Mouse (Mus musculus) hindbrain, embryonic 10.5 days (tissue): ENCODE measurements around the gene Shisal1. TPM values are rescaled to one million over a fixed set of nuclear protein-coding genes. Genes with fewer than 3 reads are reported as not detected.
A peak's percentile ranks its signal among the peaks of the same experiment; 100 is the strongest.

Experiments used
- DNase-seq: peaks from one replicate; pipeline ENCODE4 v3.0.0-alpha.2; 2017; ENCODE audit warnings: low spot score
- H3K27ac ChIP-seq: fragments of 300-500 bp; sonication (generic); 2 replicates; pipeline ENCODE4 v1.5.1; 2016; ENCODE audit warnings: mild to moderate bottlenecking, moderate library complexity
- H3K27me3 ChIP-seq: fragments of 300-500 bp; sonication (generic); 2 replicates; pipeline ENCODE4 v1.6.1; 2016; ENCODE audit warnings: mild to moderate bottlenecking; ENCODE audit not compliant: poor library complexity, insufficient read depth, severe bottlenecking
- H3K36me3 ChIP-seq: fragments of 300-500 bp; sonication (generic); 2 replicates; pipeline ENCODE4 v1.6.1; 2016; ENCODE audit warnings: mild to moderate bottlenecking, moderate library complexity
- H3K4me1 ChIP-seq: fragments of 300-500 bp; sonication (generic); replicated peaks from 2 replicates; pipeline ENCODE4 v1.6.1; 2016; ENCODE audit warnings: mild to moderate bottlenecking
- H3K4me3 ChIP-seq: fragments of 300-500 bp; sonication (generic); 2 replicates; pipeline ENCODE4 v1.5.1; 2016; ENCODE audit warnings: mild to moderate bottlenecking, moderate library complexity
- H3K9me3 ChIP-seq: fragments of 300-500 bp; sonication (generic); 2 replicates; pipeline ENCODE4 v1.6.1; 2016; ENCODE audit warnings: mild to moderate bottlenecking, moderate library complexity
- WGBS: fragments of 180-500 bp; shearing (Covaris S2); methylation state at CpG from one replicate; pipeline ENCODE4 v1.1.7; 2016; 5-methylcytosine and 5-hydroxymethylcytosine counted together
- polyA plus RNA-seq: library from polyadenylated mRNA; unstranded; fragments of >200 nt; fragmentation: Nextera tagmentation; extraction: Ambion mirVana; gene quantifications from 2 replicates; pipeline ENCODE4 v1.2.1, GENCODE M21; 2016

Gene Shisal1
- 4.0 and 5.2 TPM in 2 replicates for polyA plus RNA-seq

DNA sequence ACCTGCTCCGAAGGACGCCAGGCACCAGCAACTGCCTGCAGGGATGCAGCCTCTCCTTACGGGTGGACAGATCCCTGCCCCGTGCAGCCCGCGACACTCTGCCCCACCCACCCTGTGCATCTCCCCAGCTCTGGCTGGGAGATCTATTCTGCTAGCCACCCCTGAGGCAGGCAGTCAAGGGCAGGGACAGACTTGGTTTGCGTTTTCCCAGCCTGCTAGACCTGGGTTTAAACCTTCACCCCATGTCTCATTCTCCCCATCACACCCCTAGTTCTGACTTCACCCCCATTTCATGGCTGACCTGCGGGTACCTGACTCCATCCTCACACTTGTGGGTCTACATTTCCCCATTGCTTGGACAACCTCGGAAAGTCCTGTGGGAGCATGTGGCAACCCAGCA, at the start of gene Shisal1:
Gene Shisal1, minus strand, starts transcription at position 101 of the 400 bp plus-strand sequence.
- peak within 1 kb of the TSS; percentile 63 for H3K4me3 ChIP-seq
- no peaks in the 10 kb centered on the region for H3K36me3 ChIP-seq
- H3K27ac ChIP-seq: peak within 1 kb of the TSS; percentile 92
- H3K9me3 ChIP-seq: no peaks in the 10 kb centered on the region
- WGBS: 13% methylated on average over 9 of the region's 9 CpGs
- DNase-seq: no peak
- peaks cover 99% of the 10 kb centered on the region for H3K27me3 ChIP-seq
- H3K4me1 ChIP-seq: peaks cover 77% of the 10 kb centered on the region

DNA sequence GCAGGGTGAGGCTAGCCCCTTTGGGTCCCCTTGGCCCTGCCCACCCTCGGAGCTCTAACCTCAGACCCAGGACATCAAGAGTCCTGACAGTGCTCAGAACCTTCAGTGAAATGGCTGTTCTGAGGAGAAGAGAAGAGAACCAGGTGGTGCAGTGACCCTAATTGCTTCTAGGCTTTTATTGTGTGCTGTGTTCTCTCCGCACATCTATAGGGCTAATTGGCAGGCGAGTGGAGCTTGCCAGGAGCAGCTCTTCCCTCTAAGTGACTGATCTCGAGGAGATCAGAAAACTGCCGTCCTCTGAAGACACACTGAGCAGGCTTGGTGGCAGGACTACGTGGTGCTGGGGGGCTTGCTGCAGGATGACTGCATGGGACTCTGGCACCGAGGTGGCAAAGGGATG, 43.6 kb upstream of the Shisal1 start:
- no peak for DNase-seq
- Histone ChIP-seq H3K36me3 (no peaks in the 10 kb centered on the region), H3K4me3 (no peak overlapping the region), H3K27ac (no peak overlapping the region), H3K27me3 (no peaks in the 10 kb centered on the region), H3K4me1 (peaks cover 27% of the 10 kb centered on the region; the same call in 1 of the 2 replicates), H3K9me3 (no peaks in the 10 kb centered on the region)
- 70% methylated on average over 7 of the region's 7 CpGs for WGBS

DNA sequence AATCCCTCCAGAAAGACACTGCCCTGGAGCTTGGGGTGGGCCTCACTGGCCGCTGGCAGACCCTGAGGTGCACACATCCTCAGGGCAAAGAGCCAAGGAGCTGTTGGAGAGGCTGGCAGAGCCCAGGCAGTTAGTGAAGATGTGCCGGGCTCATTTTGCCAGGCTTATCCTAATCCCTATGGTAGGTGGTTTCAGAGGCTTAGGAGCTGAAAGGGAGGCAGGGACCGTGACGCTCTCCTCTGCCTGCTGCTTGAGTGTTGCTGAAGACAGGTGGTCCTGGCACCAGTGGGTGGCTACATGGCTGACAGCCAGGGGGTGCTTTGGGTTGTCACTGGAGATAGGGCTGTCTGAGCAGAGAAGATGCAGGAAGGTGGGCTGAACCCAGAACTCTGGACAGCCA, 37.4 kb upstream of the Shisal1 start:
- Histone ChIP-seq H3K9me3 (no peaks in the 10 kb centered on the region), H3K4me1 (peaks cover 46% of the 10 kb centered on the region), H3K4me3 (no peak overlapping the region), H3K27ac (peak overlapping the region; percentile 53; the same call in 1 of the 2 replicates), H3K27me3 (peaks cover 10% of the 10 kb centered on the region; the same call in 1 of the 2 replicates), H3K36me3 (no peaks in the 10 kb centered on the region)
- WGBS: 63% methylated on average over 4 of the region's 4 CpGs
- DNase-seq: no peak

DNA sequence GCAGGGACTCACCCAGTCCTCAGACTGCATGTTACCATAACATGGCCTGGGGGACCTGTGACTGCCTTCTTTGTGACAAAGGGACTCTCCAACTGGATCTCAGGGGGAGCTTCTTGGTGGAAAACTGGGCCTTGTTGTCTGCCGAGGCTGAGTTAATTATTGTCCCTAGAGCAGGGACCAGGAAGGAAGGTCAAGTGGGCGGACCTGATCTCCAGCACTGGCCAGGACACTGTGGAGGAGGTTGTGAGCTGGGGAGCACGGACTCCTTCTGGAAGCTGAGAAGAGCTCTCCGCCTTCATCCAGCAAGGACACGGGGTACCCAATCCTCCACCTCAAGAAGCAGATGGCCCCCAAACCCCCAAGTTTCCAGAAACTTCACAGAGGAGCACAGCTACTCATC, 36.7 kb upstream of the Shisal1 start:
- Histone ChIP-seq H3K4me3 (no peak overlapping the region), H3K27me3 (peaks cover 10% of the 10 kb centered on the region; the same call in 1 of the 2 replicates), H3K9me3 (no peaks in the 10 kb centered on the region), H3K36me3 (no peaks in the 10 kb centered on the region), H3K27ac (peak overlapping the region; percentile 53), H3K4me1 (peaks cover 46% of the 10 kb centered on the region)
- no peak for DNase-seq
- 63% methylated on average over 5 of the region's 5 CpGs for WGBS

DNA sequence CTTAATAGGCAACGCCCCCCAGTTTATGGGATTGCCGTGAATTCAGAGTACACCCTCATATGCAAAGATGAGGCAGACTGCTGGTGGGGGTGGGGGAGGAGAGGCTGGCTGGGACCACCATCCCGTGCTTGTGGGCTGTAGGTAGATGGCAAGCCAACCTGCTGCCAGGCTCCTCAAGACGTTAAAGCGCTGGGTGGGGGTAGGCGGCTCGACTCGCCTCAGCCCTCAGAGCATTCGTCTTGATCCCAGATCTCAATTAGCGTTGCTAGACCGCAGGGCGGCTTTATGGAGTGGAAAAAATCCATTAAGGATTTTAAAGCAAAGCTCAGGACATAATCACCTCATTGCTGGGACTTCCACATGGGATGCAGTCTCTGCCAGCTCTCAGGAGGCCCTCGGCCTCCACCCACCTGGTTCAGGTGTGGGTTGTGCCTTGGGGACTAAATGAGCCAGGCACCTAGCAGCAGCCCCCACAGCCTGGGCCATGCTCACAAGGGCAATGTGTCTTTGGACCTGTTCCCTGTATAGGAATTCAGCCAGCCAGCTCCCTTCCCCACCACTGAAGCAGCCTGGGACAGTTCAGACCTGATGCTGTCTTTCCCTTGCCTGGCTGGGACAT, 34.5 kb upstream of the Shisal1 start:
- peaks cover 40% of the 10 kb centered on the region for H3K4me1 ChIP-seq
- H3K9me3 ChIP-seq: no peaks in the 10 kb centered on the region
- peaks cover 10% of the 10 kb centered on the region; the same call in 1 of the 2 replicates for H3K27me3 ChIP-seq
- no peak overlapping the region for H3K4me3 ChIP-seq
- 73% methylated on average over 13 of the region's 13 CpGs for WGBS
- peak overlapping the region; percentile 17; the same call in 1 of the 2 replicates for H3K27ac ChIP-seq
- no peaks in the 10 kb centered on the region for H3K36me3 ChIP-seq
- no peak for DNase-seq

DNA sequence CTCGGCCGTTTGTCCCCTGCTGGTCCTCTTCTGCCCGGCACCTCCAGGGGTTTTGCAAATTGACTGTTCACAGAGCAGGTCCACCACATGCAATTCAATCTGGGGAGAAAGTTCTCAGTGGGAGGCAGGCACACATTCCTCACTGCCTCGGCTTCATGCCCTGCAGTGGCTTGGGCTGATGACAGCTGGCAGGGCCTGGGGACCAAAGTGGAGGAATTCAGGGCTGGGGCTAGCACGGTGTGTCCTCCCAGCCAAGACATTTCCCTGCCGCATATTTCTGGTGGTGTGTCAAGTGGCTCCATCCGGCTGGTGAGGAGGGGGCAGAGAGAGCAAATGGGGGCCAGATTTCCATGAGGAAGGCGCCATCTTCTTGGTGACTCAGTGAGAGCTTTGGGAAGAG, 22.5 kb upstream of the Shisal1 start:
- Histone ChIP-seq H3K4me3 (no peak overlapping the region), H3K36me3 (no peaks in the 10 kb centered on the region), H3K27me3 (peaks cover 38% of the 10 kb centered on the region), H3K4me1 (peaks cover 48% of the 10 kb centered on the region), H3K9me3 (no peaks in the 10 kb centered on the region), H3K27ac (0 out of 2 replicates have a peak overlapping the region, but pooled peaks have one; percentile 6)
- DNase-seq: no peak
- 30% methylated on average over 8 of the region's 8 CpGs for WGBS

DNA sequence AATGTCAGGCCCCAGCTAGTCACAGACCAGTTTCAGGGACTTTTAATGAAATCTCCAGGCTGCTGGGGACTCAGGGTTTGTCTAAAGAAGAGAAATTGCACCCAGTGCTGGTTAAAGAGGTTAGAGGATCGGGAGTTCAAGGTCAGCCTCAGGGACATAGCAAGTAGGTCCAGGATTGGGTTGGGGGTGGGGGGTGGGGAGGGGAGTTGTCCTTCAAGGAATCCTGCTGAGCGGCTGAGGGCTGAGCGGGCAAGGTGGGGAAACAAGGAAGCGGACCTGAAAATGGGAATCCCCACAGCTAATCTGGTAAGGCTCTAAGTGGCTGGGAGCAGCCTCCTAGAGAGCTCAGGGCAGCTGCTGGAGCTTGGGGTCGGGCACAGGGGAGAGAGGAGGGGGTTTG, 20.9 kb upstream of the Shisal1 start:
- Histone ChIP-seq H3K27ac (0 out of 2 replicates have a peak overlapping the region, but pooled peaks have one; percentile 16), H3K27me3 (peaks cover 38% of the 10 kb centered on the region), H3K4me1 (peaks cover 54% of the 10 kb centered on the region), H3K9me3 (no peaks in the 10 kb centered on the region), H3K36me3 (no peaks in the 10 kb centered on the region), H3K4me3 (no peak overlapping the region)
- WGBS: 45% methylated on average over 5 of the region's 5 CpGs
- no peak for DNase-seq

DNA sequence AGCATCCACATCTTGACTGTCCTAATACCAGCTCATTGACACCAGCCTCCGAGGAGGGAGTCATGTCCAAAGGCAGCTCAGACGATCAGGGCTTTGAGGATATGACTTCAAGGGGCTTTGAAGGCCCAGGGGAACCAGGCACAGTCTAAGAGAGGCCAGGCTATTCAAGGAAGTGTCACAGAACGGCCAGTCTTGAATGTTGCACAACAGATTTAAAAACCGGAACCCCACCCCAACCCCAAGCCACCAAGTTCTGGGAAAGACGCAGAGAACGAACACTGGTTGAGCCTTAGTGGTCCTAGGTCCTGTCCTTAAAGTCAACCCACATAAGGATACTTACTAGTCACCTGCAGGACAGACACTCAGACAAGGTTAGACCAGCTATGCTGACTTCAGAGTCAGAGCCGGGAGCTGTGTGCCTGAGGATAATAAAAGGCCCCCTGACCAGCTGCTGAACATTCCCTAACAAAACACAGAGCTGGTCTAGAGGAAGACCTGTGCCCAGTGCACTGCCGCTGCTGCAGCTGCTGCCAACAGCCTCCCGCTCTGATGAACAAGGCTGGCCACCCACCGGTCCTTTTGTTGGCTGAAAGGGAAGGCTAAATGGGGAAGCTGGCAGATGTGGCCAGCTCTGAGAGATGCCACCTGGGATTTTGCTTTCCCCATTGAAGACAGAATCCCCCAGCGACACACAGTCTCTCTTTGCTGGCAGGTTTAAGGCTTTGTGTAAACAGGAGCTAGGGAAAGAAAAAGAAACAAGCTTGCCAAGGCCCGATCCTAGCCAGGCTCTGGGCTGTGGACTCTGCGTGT, 19.8 kb upstream of the Shisal1 start:
- H3K9me3 ChIP-seq: no peaks in the 10 kb centered on the region
- 37% methylated on average over 13 of the region's 13 CpGs for whole genome bisulfite sequencing
- no peak overlapping the region for H3K4me3 ChIP-seq
- peak; percentile 31 for DNase-seq
- peak overlapping the region; percentile 64; the same call in 1 of the 2 replicates for H3K27ac ChIP-seq
- no peaks in the 10 kb centered on the region for H3K36me3 ChIP-seq
- H3K4me1 ChIP-seq: peaks cover 57% of the 10 kb centered on the region
- H3K27me3 ChIP-seq: peaks cover 38% of the 10 kb centered on the region

DNA sequence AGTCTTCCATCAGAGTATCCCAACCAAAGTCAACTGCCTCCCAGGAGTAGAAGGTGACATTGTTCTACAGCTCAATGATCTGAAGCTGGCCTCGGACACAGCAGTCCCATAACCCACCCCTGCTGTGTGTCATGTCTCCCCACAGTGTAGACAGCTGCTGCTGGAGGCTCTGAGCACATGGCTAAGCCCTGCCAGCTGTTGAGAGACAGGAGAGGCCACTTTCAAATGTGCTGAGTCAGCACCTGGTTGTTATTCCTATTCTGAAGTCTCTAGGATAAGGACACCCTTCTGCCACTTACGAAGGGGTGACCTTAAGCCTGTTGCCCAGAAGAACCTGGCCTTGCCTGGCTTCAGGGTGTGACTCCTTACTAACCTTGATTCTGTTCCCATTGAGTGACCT, 14.5 kb upstream of the Shisal1 start:
- Histone ChIP-seq H3K27me3 (peaks cover 12% of the 10 kb centered on the region), H3K9me3 (no peaks in the 10 kb centered on the region), H3K4me1 (peaks cover 32% of the 10 kb centered on the region), H3K36me3 (no peaks in the 10 kb centered on the region), H3K4me3 (no peak overlapping the region), H3K27ac (no peak overlapping the region)
- WGBS: 72% methylated on average over 2 of the region's 2 CpGs
- no peak for DNase-seq

DNA sequence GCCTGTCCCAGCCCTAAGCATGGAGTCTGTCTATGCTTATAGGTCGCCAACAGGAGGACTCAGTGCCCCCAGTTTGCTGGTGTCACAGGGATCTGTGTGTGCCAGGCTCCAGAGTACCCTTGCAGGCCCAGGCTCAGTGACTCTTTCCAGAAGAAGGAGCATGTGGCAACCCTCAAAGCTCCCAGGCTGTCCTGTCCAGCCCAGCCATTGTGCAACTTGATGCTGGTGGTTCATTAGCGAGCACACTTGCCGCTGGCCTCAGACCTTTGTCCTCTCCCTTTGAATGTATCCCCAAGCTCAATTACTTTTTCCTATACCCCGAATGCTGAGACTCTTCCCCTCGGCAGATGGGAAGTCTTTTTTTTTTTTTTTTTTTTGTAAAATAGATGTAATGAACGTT, 12.1 kb upstream of the Shisal1 start:
- WGBS: 63% methylated on average over 6 of the region's 6 CpGs

DNA sequence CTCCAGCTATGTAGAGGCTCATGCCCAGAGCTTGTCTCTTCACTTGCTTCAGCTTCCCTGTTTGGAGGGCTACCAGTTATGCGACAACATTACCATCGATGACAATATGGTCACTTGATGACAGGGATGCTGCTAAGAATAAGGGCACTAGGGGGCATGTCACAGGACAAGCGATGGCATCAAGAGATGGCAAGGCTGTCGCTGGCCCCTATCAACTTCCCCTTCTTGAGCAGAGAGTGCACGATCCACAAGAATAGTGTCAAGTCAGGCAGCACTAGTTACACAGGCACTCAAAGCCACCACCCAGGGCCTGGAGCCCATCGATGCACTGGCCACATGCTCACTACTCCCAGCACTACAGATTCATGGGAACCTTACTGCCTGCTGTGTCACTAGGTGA, 8.4 kb upstream of the Shisal1 start:
- Histone ChIP-seq H3K36me3 (no peaks in the 10 kb centered on the region), H3K4me1 (peaks cover 23% of the 10 kb centered on the region), H3K4me3 (no peak overlapping the region), H3K27ac (no peak overlapping the region), H3K9me3 (no peaks in the 10 kb centered on the region), H3K27me3 (peaks cover 30% of the 10 kb centered on the region)
- DNase-seq: no peak
- WGBS: 88% methylated on average over 6 of the region's 6 CpGs

More for the DNA sequence above, 12.1 kb upstream of the Shisal1 start:
- H3K27me3 ChIP-seq: no peaks in the 10 kb centered on the region
- H3K36me3 ChIP-seq: no peaks in the 10 kb centered on the region
- H3K27ac ChIP-seq: no peak overlapping the region
- H3K4me3 ChIP-seq: no peak overlapping the region
- H3K9me3 ChIP-seq: no peaks in the 10 kb centered on the region
- H3K4me1 ChIP-seq: peaks cover 13% of the 10 kb centered on the region
- no peak for DNase-seq

DNA sequence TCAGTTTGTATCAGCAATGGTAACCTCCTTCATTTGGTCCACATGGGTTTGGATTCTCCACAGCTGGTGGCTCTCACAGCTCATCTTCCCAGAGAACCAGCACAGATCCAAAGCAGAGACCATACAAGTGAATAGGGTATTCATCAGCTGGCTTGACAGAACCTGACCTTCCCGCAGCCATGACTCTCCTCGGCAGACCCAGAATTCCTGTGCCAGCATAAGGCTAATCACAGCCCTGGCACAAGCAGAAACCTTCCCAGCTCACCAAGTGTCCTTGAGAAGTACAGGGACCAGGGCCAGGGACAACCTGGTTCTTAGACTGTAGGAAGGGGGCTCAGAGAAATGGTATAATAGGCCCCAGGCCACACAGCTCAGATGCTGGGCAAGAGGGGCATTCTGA, 6.2 kb upstream of the Shisal1 start:
- Histone ChIP-seq H3K4me3 (no peak overlapping the region), H3K4me1 (peaks cover 30% of the 10 kb centered on the region), H3K27me3 (peaks cover 52% of the 10 kb centered on the region), H3K27ac (no peak overlapping the region), H3K36me3 (no peaks in the 10 kb centered on the region), H3K9me3 (no peaks in the 10 kb centered on the region)
- no peak for DNase-seq
- WGBS: 90% methylated on average over 2 of the region's 2 CpGs
